Mouse (Mus musculus) hindbrain, embryonic 16.5 days (tissue): ENCODE measurements around the gene Abcb10. TPM values are rescaled to one million over a fixed set of nuclear protein-coding genes. Genes with fewer than 3 reads are reported as not detected.

Source experiments
- ATAC-seq: fragments of 200-750 bp; cut with Nextera tagmentation; 2 replicates; pipeline ENCODE4 v1.8.0; 2017; ENCODE audit warnings: moderate TSS enrichment, moderate library complexity
- H3K27ac ChIP-seq: fragments of 300-500 bp; sonication (generic); 2 replicates; pipeline ENCODE4 v1.5.1; 2014; ENCODE audit warnings: low read depth, mild to moderate bottlenecking, control low read depth, low read length, moderate library complexity
- H3K27me3 ChIP-seq: fragments of 300-500 bp; sonication (generic); replicated peaks from 2 replicates; pipeline ENCODE4 v1.6.1; 2014; ENCODE audit warnings: low read length; ENCODE audit not compliant: control insufficient read depth, insufficient read depth
- H3K36me3 ChIP-seq: fragments of 300-500 bp; sonication (generic); 2 replicates; pipeline ENCODE4 v1.6.1; 2014; ENCODE audit warnings: mild to moderate bottlenecking, low read length, moderate library complexity, mixed read lengths; ENCODE audit not compliant: control insufficient read depth, insufficient read depth
- H3K4me1 ChIP-seq: fragments of 300-500 bp; sonication (generic); 2 replicates; pipeline ENCODE4 v1.6.1; 2014; ENCODE audit warnings: low read depth, low read length; ENCODE audit not compliant: control insufficient read depth, insufficient read depth
- H3K4me2 ChIP-seq: fragments of 300-500 bp; sonication (generic); 2 replicates; pipeline ENCODE4 v1.6.1; 2014; ENCODE audit warnings: mild to moderate bottlenecking, low read length, control low read depth, moderate library complexity
- H3K4me3 ChIP-seq: fragments of 300-500 bp; sonication (generic); 2 replicates; pipeline ENCODE4 v1.5.1; 2014; ENCODE audit warnings: mild to moderate bottlenecking, low read length, control low read depth, moderate library complexity
- H3K9ac ChIP-seq: fragments of 300-500 bp; sonication (generic); 2 replicates; pipeline ENCODE4 v1.6.1; 2014; ENCODE audit warnings: low read depth, mild to moderate bottlenecking, control low read depth, low read length, moderate library complexity
- H3K9me3 ChIP-seq: fragments of 300-500 bp; sonication (generic); 2 replicates; pipeline ENCODE4 v1.6.1; 2014; ENCODE audit warnings: mild to moderate bottlenecking, low read length, moderate library complexity; ENCODE audit not compliant: control insufficient read depth
- WGBS: fragments of 180-500 bp; shearing (Covaris S2); extraction: QIAGEN DNeasy Blood & Tissue Kit; methylation state at CpG from one replicate; pipeline ENCODE4 v1.1.7; 2014; 5-methylcytosine and 5-hydroxymethylcytosine counted together
- polyA plus RNA-seq: library from polyadenylated mRNA; unstranded; fragments of >200 nt; fragmentation: Nextera tagmentation; extraction: Ambion mirVana; gene quantifications from 2 replicates; pipeline ENCODE4 v1.2.1, GENCODE M21; 2015

Abcb10 gene
- polyA plus RNA-seq, 1 experiment from 2014 or later = 14.6 TPM

DNA sequence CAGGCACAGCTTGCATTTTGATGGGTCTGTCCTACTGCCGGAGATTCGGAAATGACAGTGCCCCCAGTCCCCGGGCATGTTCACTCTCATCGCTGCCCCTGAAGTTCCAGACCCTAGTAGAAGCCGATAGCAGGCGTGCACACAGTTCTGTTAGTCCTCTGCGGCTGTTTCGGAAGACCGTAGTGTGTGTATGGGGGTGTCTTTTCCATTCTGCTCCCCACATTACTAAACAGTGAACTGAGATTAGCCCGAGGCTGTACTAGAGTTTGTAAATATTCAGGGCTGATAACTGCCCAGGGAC is 33.3 kb downstream of the Abcb10 start:
- Histone ChIP-seq H3K4me3 (peak overlapping the region; percentile 98), H3K27ac (peak overlapping the region; percentile 87), H3K36me3 (peaks cover 20% of the 10 kb centered on the region), H3K9ac (peak overlapping the region; percentile 89), H3K4me2 (peak overlapping the region; percentile 95), H3K4me1 (peaks cover 14% of the 10 kb centered on the region), H3K27me3 (no peaks in the 10 kb centered on the region), H3K9me3 (no peaks in the 10 kb centered on the region)
- ATAC-seq = peak; percentile 68
- 4% methylated on average over 10 of the region's 10 CpGs for WGBS

DNA sequence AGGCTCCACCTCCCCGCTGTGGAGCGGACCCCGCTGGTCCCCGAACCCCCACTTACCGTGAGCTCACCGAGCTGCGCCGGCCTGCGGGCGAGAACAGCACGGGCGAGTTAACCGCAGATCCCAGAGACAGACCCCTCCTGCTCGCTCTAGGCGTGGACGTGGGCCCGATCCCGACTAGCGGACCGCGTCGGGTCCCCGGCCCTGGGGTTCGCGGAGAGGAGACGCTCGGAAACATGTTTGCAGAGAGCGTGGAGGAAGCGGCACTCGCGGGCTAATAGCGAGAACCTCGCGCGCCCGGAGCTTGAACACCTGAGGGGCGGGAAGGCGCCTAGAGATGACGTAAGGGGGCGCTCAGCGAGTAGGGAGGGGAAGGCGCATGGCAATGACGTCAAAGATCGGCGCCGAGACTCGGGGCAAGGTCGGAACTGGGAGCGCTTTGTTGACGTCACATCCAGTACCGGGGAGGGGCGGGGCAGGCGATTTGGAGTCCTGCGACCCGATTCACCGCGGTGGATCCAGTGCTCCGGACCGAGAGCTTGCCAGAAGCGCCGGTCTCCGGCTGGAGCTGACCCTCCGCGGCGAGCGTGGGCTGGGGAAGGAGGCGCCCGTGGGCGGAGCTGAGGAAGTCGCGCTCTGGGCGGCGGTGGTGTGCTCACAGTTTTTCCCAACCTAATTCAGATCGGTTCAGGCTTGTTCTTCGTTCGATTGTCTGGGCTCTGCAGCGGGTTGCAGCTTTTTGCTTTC is 33.8 kb downstream of the Abcb10 start, which contains the start of gene Nup133:
Gene Nup133 (minus strand): TSS at position 324 of the 744 bp plus-strand sequence.
- 0% methylated on average over 72 of the region's 77 CpGs for WGBS
- Histone ChIP-seq H3K4me3 (peak within 1 kb of the TSS; percentile 98), H3K27ac (peak within 1 kb of the TSS; percentile 87), H3K36me3 (peaks cover 17% of the 10 kb centered on the region), H3K4me1 (peaks cover 14% of the 10 kb centered on the region), H3K9ac (peak within 1 kb of the TSS; percentile 89), H3K4me2 (peak within 1 kb of the TSS; percentile 95), H3K9me3 (no peaks in the 10 kb centered on the region), H3K27me3 (no peaks in the 10 kb centered on the region)
- peak; percentile 93 for ATAC-seq

DNA sequence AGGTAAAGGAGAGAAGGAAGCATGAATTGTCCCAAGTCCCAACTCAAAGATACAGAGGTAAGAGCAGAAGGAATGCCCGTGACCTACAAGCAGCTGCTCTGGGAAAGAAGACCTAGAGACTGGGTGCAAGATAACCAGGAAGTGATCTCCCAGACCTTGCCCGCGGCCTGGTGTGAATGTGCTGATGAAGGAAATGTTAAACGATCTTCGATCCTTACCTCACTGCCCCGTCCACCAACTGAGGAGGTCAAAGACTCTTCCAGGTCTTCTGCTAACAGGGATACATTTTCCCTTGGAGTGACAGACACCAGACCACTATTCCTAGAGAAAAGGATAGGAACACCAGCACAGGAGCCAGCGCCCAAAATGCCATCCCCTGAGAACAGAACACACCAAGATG is 53.9 kb downstream of the Abcb10 start:
- peaks cover 15% of the 10 kb centered on the region for H3K36me3 ChIP-seq
- no peak overlapping the region for H3K4me2 ChIP-seq
- H3K27ac ChIP-seq = no peak overlapping the region
- no peaks in the 10 kb centered on the region for H3K27me3 ChIP-seq
- ATAC-seq = no peak
- no peak overlapping the region for H3K9ac ChIP-seq
- no peak overlapping the region for H3K4me3 ChIP-seq
- H3K4me1 ChIP-seq = no peaks in the 10 kb centered on the region
- no peaks in the 10 kb centered on the region for H3K9me3 ChIP-seq
- 92% methylated on average over 7 of the region's 7 CpGs for WGBS

DNA sequence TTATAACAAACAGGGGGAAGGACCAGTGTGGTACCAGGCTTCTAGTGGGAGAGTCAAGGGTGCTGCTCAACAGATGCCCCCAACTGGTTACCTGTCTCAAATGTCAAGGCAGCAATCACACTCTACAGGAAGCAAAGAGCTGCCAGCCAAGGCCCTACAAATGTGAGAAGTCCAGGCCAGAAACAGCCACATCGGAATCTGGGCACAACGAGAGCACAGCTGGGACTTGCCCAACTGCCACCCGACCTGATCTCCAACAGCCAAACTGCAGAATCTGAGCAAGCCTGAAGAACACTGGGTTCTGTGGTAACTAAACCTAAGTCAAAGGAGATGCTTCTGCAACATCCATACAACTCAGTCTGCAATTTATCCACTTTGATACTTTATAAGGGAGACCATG is 57.3 kb downstream of the Abcb10 start:
- ATAC-seq = no peak

DNA sequence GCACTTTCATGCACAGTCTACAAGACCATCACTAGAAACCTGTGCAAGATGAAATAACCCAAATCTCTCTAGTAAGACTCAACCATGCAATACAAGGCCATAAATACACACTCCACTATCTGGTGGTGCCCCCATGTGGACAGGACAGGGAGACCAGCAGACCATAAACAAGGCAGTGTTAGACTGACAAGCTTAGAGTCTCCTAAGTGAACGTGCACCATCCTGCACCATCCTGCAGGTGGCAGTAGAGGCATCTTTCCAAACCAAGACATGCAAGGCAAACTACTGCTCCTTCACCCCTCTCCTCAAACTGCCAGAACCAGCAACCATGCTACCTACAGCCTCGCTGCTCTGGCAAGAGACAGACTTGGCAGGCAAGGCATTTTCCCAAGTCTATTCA is 58.2 kb downstream of the Abcb10 start:
- peaks cover 19% of the 10 kb centered on the region; the same call in 1 of the 2 replicates for H3K36me3 ChIP-seq
- 24% methylated on average over 2 of the region's 2 CpGs for WGBS
- peak; percentile 79; the same call in 1 of the 2 replicates for ATAC-seq

More for the DNA sequence above, 57.3 kb downstream of the Abcb10 start:
- 92% methylated on average over 3 of the region's 3 CpGs for WGBS
- H3K9ac ChIP-seq = no peak overlapping the region
- no peak overlapping the region for H3K27ac ChIP-seq
- H3K36me3 ChIP-seq = peaks cover 21% of the 10 kb centered on the region
- no peak overlapping the region for H3K4me3 ChIP-seq
- H3K4me2 ChIP-seq = no peak overlapping the region
- no peaks in the 10 kb centered on the region for H3K4me1 ChIP-seq
- H3K9me3 ChIP-seq = no peaks in the 10 kb centered on the region
- H3K27me3 ChIP-seq = no peaks in the 10 kb centered on the region

DNA sequence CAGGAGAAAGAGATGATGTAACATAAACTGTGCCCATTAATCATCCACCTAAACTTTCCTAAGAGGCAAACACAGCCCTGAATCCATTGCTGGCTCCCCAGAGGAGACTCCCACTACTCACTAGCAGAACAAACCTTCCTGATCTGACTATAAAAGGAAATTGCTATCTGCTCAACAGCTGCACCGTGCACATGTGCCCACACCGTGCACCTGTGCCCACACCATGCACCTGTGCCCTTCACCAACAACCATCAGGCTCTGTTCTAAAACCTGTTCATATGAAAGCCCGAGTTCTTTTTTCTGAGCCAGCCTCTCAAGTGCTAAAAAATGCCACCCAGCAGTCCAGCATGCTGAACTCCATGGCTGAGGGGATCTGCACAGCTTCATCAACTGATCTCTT is 68.3 kb downstream of the Abcb10 start:
- Histone ChIP-seq H3K9ac (no peak overlapping the region), H3K4me1 (no peaks in the 10 kb centered on the region), H3K4me3 (no peak overlapping the region), H3K4me2 (no peak overlapping the region), H3K36me3 (peaks cover 46% of the 10 kb centered on the region), H3K27me3 (no peaks in the 10 kb centered on the region), H3K27ac (no peak overlapping the region), H3K9me3 (no peaks in the 10 kb centered on the region)
- 98% methylated on average over 3 of the region's 3 CpGs for WGBS
- no peak for ATAC-seq

More for the DNA sequence above, 58.2 kb downstream of the Abcb10 start:
- Histone ChIP-seq H3K4me3 (no peak overlapping the region), H3K4me2 (no peak overlapping the region), H3K27me3 (no peaks in the 10 kb centered on the region), H3K9me3 (no peaks in the 10 kb centered on the region), H3K9ac (no peak overlapping the region), H3K4me1 (no peaks in the 10 kb centered on the region), H3K27ac (no peak overlapping the region)

DNA sequence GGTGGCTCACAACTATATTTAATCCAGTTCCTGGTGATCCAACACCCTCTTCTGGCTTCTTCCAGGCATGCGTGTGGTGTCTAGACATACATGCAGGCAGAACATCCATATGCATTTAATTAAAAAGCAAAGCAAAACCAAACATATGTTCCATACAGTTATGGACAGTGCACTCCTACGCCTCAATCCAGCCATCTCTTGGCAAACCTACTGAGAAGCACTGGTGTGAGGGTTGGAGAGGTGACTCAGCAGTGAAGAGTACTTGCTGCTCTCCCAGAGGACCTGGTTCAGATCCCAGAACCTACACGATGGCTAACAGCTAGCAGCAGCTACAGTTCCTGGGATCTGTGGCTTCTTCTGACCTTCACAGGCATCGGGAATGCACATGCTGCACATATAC is 70.7 kb downstream of the Abcb10 start:
- Histone ChIP-seq H3K36me3 (peaks cover 43% of the 10 kb centered on the region), H3K4me2 (no peak overlapping the region), H3K27me3 (no peaks in the 10 kb centered on the region), H3K27ac (no peak overlapping the region), H3K4me3 (no peak overlapping the region), H3K4me1 (no peaks in the 10 kb centered on the region), H3K9ac (no peak overlapping the region), H3K9me3 (no peaks in the 10 kb centered on the region)
- WGBS = 95% methylated on average over 4 of the region's 4 CpGs
- no peak for ATAC-seq

- H3K36me3 ChIP-seq = peaks cover 32% of the 10 kb centered on the region
- WGBS = 87% methylated on average over 6 of the region's 6 CpGs
- no peaks in the 10 kb centered on the region for H3K9me3 ChIP-seq
- H3K4me1 ChIP-seq = no peaks in the 10 kb centered on the region
- H3K4me3 ChIP-seq = no peak overlapping the region
- H3K27me3 ChIP-seq = no peaks in the 10 kb centered on the region
- no peak overlapping the region for H3K27ac ChIP-seq
- ATAC-seq = no peak
- H3K4me2 ChIP-seq = no peak overlapping the region
- no peak overlapping the region for H3K9ac ChIP-seq
Observed at GRCm38 (mm10) chr8:123907604-123908003, 75.3 kb downstream of the Abcb10 start.

GRCm38 (mm10) chr8:123902653-123903052 is 80.3 kb downstream of the Abcb10 start:
- peaks cover 24% of the 10 kb centered on the region for H3K36me3 ChIP-seq
- H3K4me3 ChIP-seq = no peak overlapping the region
- WGBS = 88% methylated on average over 7 of the region's 7 CpGs
- H3K9me3 ChIP-seq = no peaks in the 10 kb centered on the region
- no peaks in the 10 kb centered on the region for H3K4me1 ChIP-seq
- no peak overlapping the region for H3K27ac ChIP-seq
- no peak overlapping the region for H3K4me2 ChIP-seq
- no peak for ATAC-seq
- H3K9ac ChIP-seq = no peak overlapping the region
- no peaks in the 10 kb centered on the region for H3K27me3 ChIP-seq
